Mouse (Mus musculus): ENCODE data around the gene Agtrap. TPM values are rescaled to one million over a fixed set of nuclear protein-coding genes. Genes with fewer than 3 reads are reported as not detected.
"Not testable (repeated sequence)": the region's sequence is repeated elsewhere in the genome, so short reads cannot be mapped to it uniquely, and the experiment has no call there.

The Agtrap gene
- polyA plus RNA-seq, 1 experiment = 34.7 TPM

- H3K4me1 ChIP-seq (ENCODE audit: control insufficient read depth, insufficient read depth, low read length) = no peaks in the 10 kb centered on the region
- TF ChIP-seq CTCF (IDR thresholded peaks at IDR 0.05; ENCODE audit: low read depth, low read length) (no peak), POLR2A (IDR thresholded peaks at IDR 0.05; ENCODE audit: borderline replicate concordance, low read depth, low read length) (no peak)
- H3K27ac ChIP-seq (ENCODE audit: insufficient read depth, low read depth, low read length) = no peak overlapping the region
- no peak overlapping the region for H3K4me3 ChIP-seq (ENCODE audit: insufficient read depth, low read length)
Observed at GRCm38 (mm10) chr4:148053417-148053920, 34.4 kb downstream of the Agtrap start.

GRCm38 (mm10) chr4:148052976-148053375 is 34.9 kb downstream of the Agtrap start:
- no peak overlapping the region for H3K4me3 ChIP-seq (ENCODE audit: insufficient read depth, low read length)
- TF ChIP-seq POLR2A (IDR thresholded peaks at IDR 0.05; ENCODE audit: borderline replicate concordance, low read depth, low read length) (no peak), CTCF (IDR thresholded peaks at IDR 0.05; ENCODE audit: low read depth, low read length) (no peak)
- no peak overlapping the region for H3K27ac ChIP-seq (ENCODE audit: insufficient read depth, low read depth, low read length)
- no peaks in the 10 kb centered on the region for H3K4me1 ChIP-seq (ENCODE audit: control insufficient read depth, insufficient read depth, low read length)

- H3K4me1 ChIP-seq (ENCODE audit: control insufficient read depth, insufficient read depth, low read length) = no peaks in the 10 kb centered on the region
- TF ChIP-seq POLR2A (IDR thresholded peaks at IDR 0.05; ENCODE audit: borderline replicate concordance, low read depth, low read length) (no peak), CTCF (IDR thresholded peaks at IDR 0.05; ENCODE audit: low read depth, low read length) (no peak)
- no peak overlapping the region for H3K27ac ChIP-seq (ENCODE audit: insufficient read depth, low read depth, low read length)
- H3K4me3 ChIP-seq (ENCODE audit: insufficient read depth, low read length) = no peak overlapping the region
Observed at GRCm38 (mm10) chr4:148051886-148052285, 35.9 kb downstream of the Agtrap start.

- TF ChIP-seq POLR2A (IDR thresholded peaks at IDR 0.05; ENCODE audit: borderline replicate concordance, low read depth, low read length) (no peak), CTCF (IDR thresholded peaks at IDR 0.05; ENCODE audit: low read depth, low read length) (no peak)
- Histone ChIP-seq H3K4me1 (ENCODE audit: control insufficient read depth, insufficient read depth, low read length) (no peaks in the 10 kb centered on the region), H3K4me3 (ENCODE audit: insufficient read depth, low read length) (no peak overlapping the region), H3K27ac (ENCODE audit: insufficient read depth, low read depth, low read length) (no peak overlapping the region)
Observed at GRCm38 (mm10) chr4:148051046-148051776, 36.6 kb downstream of the Agtrap start.

- not testable (repeated sequence) for H3K27ac ChIP-seq (ENCODE audit: insufficient read depth, low read depth, low read length); H3K4me1 ChIP-seq (ENCODE audit: control insufficient read depth, insufficient read depth, low read length); H3K4me3 ChIP-seq (ENCODE audit: insufficient read depth, low read length)
Observed at GRCm38 (mm10) chr4:148050396-148050914, 37.4 kb downstream of the Agtrap start.

GRCm38 (mm10) chr4:148046450-148047031 is 41.3 kb downstream of the Agtrap start:
- peaks cover 14% of the 10 kb centered on the region for H3K4me1 ChIP-seq (ENCODE audit: control insufficient read depth, insufficient read depth, low read length)

GRCm38 (mm10) chr4:148044113-148044512 is 43.7 kb downstream of the Agtrap start:
- Histone ChIP-seq H3K4me3 (ENCODE audit: insufficient read depth, low read length) (no peak overlapping the region), H3K4me1 (ENCODE audit: control insufficient read depth, insufficient read depth, low read length) (peaks cover 21% of the 10 kb centered on the region), H3K27ac (ENCODE audit: insufficient read depth, low read depth, low read length) (no peak overlapping the region)
- TF ChIP-seq CTCF (IDR thresholded peaks at IDR 0.05; ENCODE audit: low read depth, low read length) (no peak), POLR2A (IDR thresholded peaks at IDR 0.05; ENCODE audit: borderline replicate concordance, low read depth, low read length) (no peak)

More at GRCm38 (mm10) chr4:148046450-148047031, 41.3 kb downstream of the Agtrap start:
- no peak for TF ChIP-seq POLR2A (IDR thresholded peaks at IDR 0.05; ENCODE audit: borderline replicate concordance, low read depth, low read length)
- TF ChIP-seq CTCF (IDR thresholded peaks at IDR 0.05; ENCODE audit: low read depth, low read length) = no peak
- no peak overlapping the region for H3K4me3 ChIP-seq (ENCODE audit: insufficient read depth, low read length)
- H3K27ac ChIP-seq (ENCODE audit: insufficient read depth, low read depth, low read length) = no peak overlapping the region

- not testable (repeated sequence) for H3K27ac ChIP-seq (ENCODE audit: insufficient read depth, low read depth, low read length); H3K4me3 ChIP-seq (ENCODE audit: insufficient read depth, low read length)
- H3K4me1 ChIP-seq (ENCODE audit: control insufficient read depth, insufficient read depth, low read length) = peaks cover 21% of the 10 kb centered on the region
Observed at GRCm38 (mm10) chr4:148043327-148043726, 44.5 kb downstream of the Agtrap start.

GRCm38 (mm10) chr4:148041611-148042191 is 46.1 kb downstream of the Agtrap start:
- H3K4me1 ChIP-seq (ENCODE audit: control insufficient read depth, insufficient read depth, low read length) = peaks cover 25% of the 10 kb centered on the region
- no peak for TF ChIP-seq POLR2A (IDR thresholded peaks at IDR 0.05; ENCODE audit: borderline replicate concordance, low read depth, low read length)
- no peak for TF ChIP-seq CTCF (IDR thresholded peaks at IDR 0.05; ENCODE audit: low read depth, low read length)
- H3K27ac ChIP-seq (ENCODE audit: insufficient read depth, low read depth, low read length) = peak overlapping the region; percentile 85
- H3K4me3 ChIP-seq (ENCODE audit: insufficient read depth, low read length) = peak overlapping the region; percentile 69
